Mouse (Mus musculus) lung, embryonic 16.5 days (tissue): ENCODE measurements at regions not wholly inside any gene's neighbourhood (a gene's known extent, or its start where the extent isn't known, plus 50 kb on each side); places are given as distances from the start of the nearest gene placed in this dataset.

Experiments used
- ATAC-seq: fragments of 200-750 bp; cut with Nextera tagmentation; 2 replicates; pipeline ENCODE4 v1.8.0; 2017; ENCODE audit warnings: low read depth, mild to moderate bottlenecking, moderate library complexity
- H3K27ac ChIP-seq: fragments of 300-500 bp; sonication (generic); 2 replicates; pipeline ENCODE4 v1.5.1; 2014; ENCODE audit warnings: mild to moderate bottlenecking, control low read depth, low read length
- H3K27me3 ChIP-seq: fragments of 300-500 bp; sonication (generic); 2 replicates; pipeline ENCODE4 v1.6.1; 2014; ENCODE audit warnings: low read depth, low read length, mixed read lengths; ENCODE audit not compliant: control insufficient read depth, insufficient read depth
- H3K36me3 ChIP-seq: fragments of 300-500 bp; sonication (generic); 2 replicates; pipeline ENCODE4 v1.6.1; 2014; ENCODE audit warnings: low read length; ENCODE audit not compliant: control insufficient read depth, insufficient read depth
- H3K4me1 ChIP-seq: fragments of 300-500 bp; sonication (generic); replicated peaks from 2 replicates; pipeline ENCODE4 v1.6.1; 2014; ENCODE audit warnings: low read length, mixed read lengths; ENCODE audit not compliant: control insufficient read depth, insufficient read depth
- H3K4me2 ChIP-seq: fragments of 300-500 bp; sonication (generic); 2 replicates; pipeline ENCODE4 v1.6.1; 2014; ENCODE audit warnings: low read depth, low read length, control low read depth
- H3K4me3 ChIP-seq: fragments of 300-500 bp; sonication (generic); 2 replicates; pipeline ENCODE4 v1.5.1; 2014; ENCODE audit warnings: mild to moderate bottlenecking, low read length, control low read depth
- H3K9ac ChIP-seq: fragments of 300-500 bp; sonication (generic); 2 replicates; pipeline ENCODE4 v1.6.1; 2014; ENCODE audit warnings: low read length, control low read depth
- H3K9me3 ChIP-seq: fragments of 300-500 bp; sonication (generic); 2 replicates; pipeline ENCODE4 v1.6.1; 2016; ENCODE audit warnings: low read length; ENCODE audit not compliant: control insufficient read depth
- WGBS: fragments of 180-500 bp; shearing (Covaris S2); extraction: QIAGEN DNeasy Blood & Tissue Kit; methylation state at CpG from one replicate; pipeline ENCODE4 v1.1.7; 2014; 5-methylcytosine and 5-hydroxymethylcytosine counted together

GRCm38 (mm10) chr12:17089710-17090339 is 78.3 kb upstream of the 2410004P03Rik start:
- peak; percentile 53 for ATAC-seq
- Histone ChIP-seq H3K27me3 (no peaks in the 10 kb centered on the region), H3K9ac (no peak overlapping the region), H3K9me3 (no peaks in the 10 kb centered on the region), H3K4me1 (peaks cover 10% of the 10 kb centered on the region; the same call in 1 of the 2 replicates), H3K4me3 (no peak overlapping the region), H3K4me2 (no peak overlapping the region), H3K27ac (no peak overlapping the region), H3K36me3 (no peaks in the 10 kb centered on the region)
- WGBS = 35% methylated on average over 7 of the region's 7 CpGs

GRCm38 (mm10) chr12:17087388-17087787 is 75.9 kb upstream of the 2410004P03Rik start:
- no peak for ATAC-seq

GRCm38 (mm10) chr12:17085209-17085574 is 73.7 kb upstream of the 2410004P03Rik start:
- 56% methylated on average over 5 of the region's 5 CpGs for WGBS
- Histone ChIP-seq H3K4me3 (no peak overlapping the region), H3K9me3 (no peaks in the 10 kb centered on the region), H3K4me1 (peaks cover 2% of the 10 kb centered on the region; the same call in 1 of the 2 replicates), H3K36me3 (no peaks in the 10 kb centered on the region), H3K9ac (no peak overlapping the region), H3K4me2 (no peak overlapping the region), H3K27ac (no peak overlapping the region), H3K27me3 (no peaks in the 10 kb centered on the region)
- no peak for ATAC-seq

More at GRCm38 (mm10) chr12:17087388-17087787, 75.9 kb upstream of the 2410004P03Rik start:
- Histone ChIP-seq H3K27me3 (no peaks in the 10 kb centered on the region), H3K36me3 (no peaks in the 10 kb centered on the region), H3K4me2 (no peak overlapping the region), H3K27ac (no peak overlapping the region), H3K9me3 (no peaks in the 10 kb centered on the region), H3K4me1 (peaks cover 2% of the 10 kb centered on the region; the same call in 1 of the 2 replicates), H3K9ac (no peak overlapping the region), H3K4me3 (no peak overlapping the region)
- 26% methylated on average over 3 of the region's 3 CpGs for WGBS

- H3K27ac ChIP-seq = no peak overlapping the region
- no peaks in the 10 kb centered on the region for H3K36me3 ChIP-seq
- no peaks in the 10 kb centered on the region for H3K9me3 ChIP-seq
- 0 out of 2 replicates have a peak, but pooled peaks cover under 1% of the 10 kb centered on the region for H3K4me1 ChIP-seq
- H3K4me3 ChIP-seq = no peak overlapping the region
- ATAC-seq = no peak
- no peak overlapping the region for H3K4me2 ChIP-seq
- 31% methylated on average over 9 of the region's 9 CpGs for WGBS
- no peaks in the 10 kb centered on the region for H3K27me3 ChIP-seq
- H3K9ac ChIP-seq = no peak overlapping the region
These were observed 73.1 kb upstream of the 2410004P03Rik start for GRCm38 (mm10) chr12:17084499-17085208.

- H3K9me3 ChIP-seq = no peaks in the 10 kb centered on the region
- 87% methylated on average over 15 of the region's 15 CpGs for WGBS
- H3K4me1 ChIP-seq = no peaks in the 10 kb centered on the region
- no peak overlapping the region for H3K27ac ChIP-seq
- no peak overlapping the region for H3K9ac ChIP-seq
- H3K27me3 ChIP-seq = no peaks in the 10 kb centered on the region
- H3K4me2 ChIP-seq = no peak overlapping the region
- ATAC-seq = no peak
- H3K4me3 ChIP-seq = no peak overlapping the region
- no peaks in the 10 kb centered on the region for H3K36me3 ChIP-seq
These were observed 60.3 kb upstream of the 2410004P03Rik start for GRCm38 (mm10) chr12:17071691-17072454.

GRCm38 (mm10) chr12:17069808-17070207 is 58.3 kb upstream of the 2410004P03Rik start:
- ATAC-seq = no peak
- H3K27me3 ChIP-seq = no peaks in the 10 kb centered on the region
- no peaks in the 10 kb centered on the region for H3K36me3 ChIP-seq
- H3K4me1 ChIP-seq = no peaks in the 10 kb centered on the region
- WGBS = 61% methylated on average over 9 of the region's 9 CpGs
- H3K9me3 ChIP-seq = no peaks in the 10 kb centered on the region
- H3K4me3 ChIP-seq = no peak overlapping the region
- H3K27ac ChIP-seq = no peak overlapping the region
- H3K4me2 ChIP-seq = no peak overlapping the region
- no peak overlapping the region for H3K9ac ChIP-seq

GRCm38 (mm10) chr12:17069161-17069560 is 57.6 kb upstream of the 2410004P03Rik start:
- Histone ChIP-seq H3K4me1 (no peaks in the 10 kb centered on the region), H3K4me2 (no peak overlapping the region), H3K9ac (no peak overlapping the region), H3K36me3 (no peaks in the 10 kb centered on the region), H3K4me3 (no peak overlapping the region), H3K27me3 (no peaks in the 10 kb centered on the region), H3K9me3 (no peaks in the 10 kb centered on the region), H3K27ac (no peak overlapping the region)
- WGBS = 66% methylated on average over 5 of the region's 5 CpGs
- no peak for ATAC-seq

- Histone ChIP-seq H3K9ac (no peak overlapping the region), H3K4me3 (no peak overlapping the region), H3K4me1 (no peaks in the 10 kb centered on the region), H3K27ac (no peak overlapping the region), H3K27me3 (no peaks in the 10 kb centered on the region), H3K36me3 (no peaks in the 10 kb centered on the region), H3K4me2 (no peak overlapping the region), H3K9me3 (no peaks in the 10 kb centered on the region)
- no peak for ATAC-seq
- 49% methylated on average over 5 of the region's 5 CpGs for WGBS
These were observed 52.4 kb upstream of the 2410004P03Rik start for GRCm38 (mm10) chr12:17063920-17064319.
